Mouse (Mus musculus): ENCODE measurements around the gene Syngr3.
A peak's percentile ranks its signal among the peaks of the same experiment; 100 is the strongest.
"Not testable (repeated sequence)": the region's sequence is repeated elsewhere in the genome, so short reads cannot be mapped to it uniquely, and the experiment has no call there.

Gene Syngr3

GRCm38 (mm10) chr17:24676877-24677276 lies 12.9 kb downstream of the Syngr3 start:
- no peak for DNase-seq (ENCODE audit: low spot score in 2 of 2)

DNA sequence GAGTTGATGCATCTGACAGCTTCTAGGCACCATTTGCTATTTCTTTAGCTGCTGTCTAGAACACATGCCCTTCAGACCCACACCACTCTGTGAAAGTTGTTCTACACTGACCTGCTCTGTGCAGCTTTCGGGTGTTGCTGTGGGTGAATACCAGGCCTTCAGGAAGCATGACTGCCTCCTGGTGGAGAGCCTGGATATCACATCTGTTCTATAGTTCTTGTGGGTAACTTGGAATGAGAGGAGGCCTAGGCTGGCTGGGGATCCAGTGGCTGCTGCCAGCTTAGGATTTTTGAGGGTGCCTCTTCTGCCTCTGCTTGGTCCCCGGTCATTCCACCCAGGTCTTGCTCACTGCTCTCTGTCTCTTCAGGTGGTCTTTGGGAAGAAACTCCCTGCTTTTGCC lies 13.6 kb downstream of the Syngr3 start:
- peak; percentile 53 to 59 for DNase-seq (ENCODE audit: low spot score in 2 of 2)

DNA sequence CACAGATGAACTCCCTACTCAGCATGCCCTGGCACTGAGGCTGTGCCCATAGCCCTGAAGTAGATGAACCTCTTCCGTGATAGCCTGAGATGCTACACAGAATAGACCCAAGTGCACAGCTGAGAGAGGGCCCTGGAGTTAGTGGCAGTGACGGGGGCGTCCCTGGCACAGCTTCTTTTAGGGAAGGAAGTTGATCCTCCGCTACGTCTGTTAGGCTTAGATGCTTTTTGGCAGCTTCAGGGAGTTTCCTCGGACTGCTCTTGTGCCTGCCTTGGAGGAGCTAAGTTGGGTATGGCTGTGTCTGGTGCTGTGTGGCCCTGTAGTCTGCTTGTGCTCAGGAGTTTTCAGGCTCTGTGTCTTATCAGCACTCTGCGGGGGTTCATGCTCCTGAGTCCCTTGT lies 15.5 kb downstream of the Syngr3 start:
- DNase-seq (ENCODE audit: low spot score in 2 of 2): no peak

GRCm38 (mm10) chr17:24672141-24672540 lies 17.6 kb downstream of the Syngr3 start:
- DNase-seq (ENCODE audit: low spot score in 2 of 2): peak in 1 of 2 experiments; percentile 50

DNA sequence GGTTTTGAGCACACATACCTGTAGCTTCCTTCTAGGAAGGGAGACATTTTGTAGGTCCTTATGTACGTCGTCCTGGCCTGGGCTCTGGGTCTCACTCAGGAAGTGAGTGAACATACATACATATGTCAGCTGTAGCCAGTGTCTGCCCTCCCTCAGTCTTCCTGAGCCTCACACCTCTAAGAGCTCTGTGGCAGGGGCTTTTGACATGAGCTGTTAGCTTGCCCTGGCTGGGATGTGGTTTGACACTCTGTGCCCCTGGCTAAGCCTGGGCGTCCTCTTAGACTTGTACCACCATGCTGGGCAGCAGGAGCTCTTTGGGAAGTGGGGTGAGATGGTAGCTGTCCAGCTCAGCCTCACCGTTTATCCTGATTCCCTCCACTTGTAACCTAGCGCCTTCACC lies 18.4 kb downstream of the Syngr3 start:
- DNase-seq (ENCODE audit: low spot score in 2 of 2): no peak

DNA sequence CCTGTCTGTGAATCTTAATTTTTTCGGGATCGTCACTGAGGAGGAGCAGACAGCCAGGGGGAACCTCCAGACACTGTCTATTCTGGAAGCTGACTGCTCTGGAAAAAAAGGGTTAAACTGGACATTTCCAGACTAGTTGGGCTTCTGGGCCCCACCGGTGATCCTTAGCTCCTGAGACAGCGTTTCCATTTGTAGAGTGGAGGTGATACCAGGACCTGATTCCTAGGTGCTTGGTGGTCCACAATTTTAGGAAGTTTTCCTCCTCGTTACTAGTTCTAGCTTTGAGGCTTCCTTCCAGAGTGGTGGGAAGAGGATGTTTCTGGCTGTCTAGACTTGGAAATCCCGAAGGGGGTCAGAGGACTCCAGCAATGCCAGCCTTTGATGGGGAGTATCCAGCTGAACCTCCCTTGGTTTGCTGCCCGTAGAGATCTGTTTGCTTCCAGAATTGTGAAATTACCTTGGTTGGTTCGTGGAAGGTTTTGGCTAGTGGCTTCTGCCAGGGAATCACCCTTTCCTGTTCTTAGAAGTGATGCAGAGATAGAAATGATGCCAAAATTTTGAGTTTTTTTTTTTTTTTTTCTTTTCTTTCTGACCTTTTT lies 19.4 kb downstream of the Syngr3 start:
- no peak for DNase-seq (ENCODE audit: low spot score in 2 of 2)

- peak; percentile 92 to 94 for DNase-seq (ENCODE audit: low spot score in 2 of 2)
Measured at GRCm38 (mm10) chr17:24669545-24670245, 20.1 kb downstream of the Syngr3 start, which contains the start of gene Zfp598. Zfp598 (plus strand) TSS chr17:24669687.

- not testable (repeated sequence) for DNase-seq (ENCODE audit: low spot score in 2 of 2)
Measured at GRCm38 (mm10) chr17:24669214-24669544, 20.6 kb downstream of the Syngr3 start.

GRCm38 (mm10) chr17:24667416-24667815 lies 22.3 kb downstream of the Syngr3 start:
- DNase-seq (ENCODE audit: low spot score in 2 of 2): peak; percentile 65 to 79

DNA sequence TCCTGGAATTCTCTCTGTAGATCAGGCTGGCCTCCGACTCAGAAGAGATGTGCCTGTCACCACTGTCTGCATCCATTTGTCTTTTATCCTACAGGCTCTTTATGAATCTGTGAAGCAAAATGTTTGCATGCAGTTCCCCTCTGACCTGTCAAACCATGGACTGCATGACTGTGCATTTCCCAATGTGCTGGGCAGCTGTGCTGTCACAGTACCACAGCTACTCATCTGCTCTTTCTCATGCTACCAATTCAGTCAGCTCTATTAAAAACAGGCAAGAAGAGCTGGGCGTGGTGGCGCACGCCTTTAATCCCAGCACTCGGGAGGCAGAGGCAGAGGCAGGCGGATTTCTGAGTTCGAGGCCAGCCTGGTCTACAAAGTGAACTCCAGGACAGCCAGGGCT lies 22.7 kb downstream of the Syngr3 start:
- not testable (repeated sequence) for DNase-seq (ENCODE audit: low spot score in 2 of 2)

- DNase-seq (ENCODE audit: low spot score in 2 of 2): no peak
Measured at GRCm38 (mm10) chr17:24658017-24658758, 31.6 kb downstream of the Syngr3 start, which contains the start of gene Npw. Npw (minus strand) TSS chr17:24658457.

DNA sequence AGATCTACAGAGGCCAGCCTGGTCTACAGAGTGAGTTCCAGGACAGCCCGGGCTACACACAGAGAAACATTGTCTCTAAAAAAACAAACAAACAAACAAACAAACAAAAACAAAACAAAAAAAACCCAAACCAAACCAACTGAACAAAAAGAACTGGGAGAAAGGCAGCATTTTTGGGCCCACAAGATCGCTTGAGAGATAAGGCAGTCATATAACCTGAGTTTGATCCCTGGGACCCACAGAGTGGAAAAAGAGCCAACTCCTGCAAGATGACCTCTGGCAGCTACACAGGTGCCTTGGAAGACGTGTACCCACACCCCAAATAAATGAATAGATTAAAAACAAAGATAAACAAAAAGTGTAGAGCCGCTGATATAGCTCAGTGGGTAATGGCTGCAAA lies 34.8 kb downstream of the Syngr3 start:
- DNase-seq (ENCODE audit: low spot score in 2 of 2): no peak

- DNase-seq (ENCODE audit: low spot score in 2 of 2): peak; percentile 67 to 73
Measured at GRCm38 (mm10) chr17:24653967-24654710, 35.6 kb downstream of the Syngr3 start.

GRCm38 (mm10) chr17:24651835-24652234 lies 37.9 kb downstream of the Syngr3 start:
- no peak for DNase-seq (ENCODE audit: low spot score in 2 of 2)

- DNase-seq (ENCODE audit: low spot score in 2 of 2): no peak
Measured at GRCm38 (mm10) chr17:24650766-24651165, 39.0 kb downstream of the Syngr3 start.

DNA sequence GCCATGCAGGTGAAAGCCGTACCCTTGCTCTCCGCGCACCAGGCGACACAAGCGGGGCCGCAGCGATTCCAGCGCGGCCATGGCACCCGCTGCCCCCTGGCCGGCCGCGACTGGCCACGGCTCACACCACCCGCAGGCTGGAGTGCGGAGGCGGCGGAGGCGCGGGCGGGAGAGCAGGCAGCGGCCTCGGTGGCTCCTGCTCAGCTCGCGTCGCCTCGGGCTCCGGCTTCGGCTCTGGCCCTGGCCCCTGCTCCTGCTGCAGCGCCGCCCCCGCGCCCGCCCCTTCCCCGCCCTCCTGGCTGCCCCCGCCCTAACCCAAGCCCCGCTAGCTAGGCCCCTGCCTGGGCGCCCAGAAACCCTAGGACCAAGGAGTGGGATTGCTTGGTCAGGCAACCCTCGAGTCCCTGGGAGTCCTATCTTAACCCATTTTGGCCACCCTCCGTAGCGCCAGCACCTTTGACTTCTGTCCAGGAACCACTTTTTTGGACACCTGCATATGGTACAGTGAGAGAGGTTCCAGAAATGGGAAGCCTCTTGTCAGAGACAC lies 39.6 kb downstream of the Syngr3 start, which contains the start of gene Slc9a3r2:
Gene Slc9a3r2 (minus strand): TSS at position 258 of the 547 bp plus-strand sequence.
- DNase-seq (ENCODE audit: low spot score in 2 of 2): peak; percentile 51 to 54

DNA sequence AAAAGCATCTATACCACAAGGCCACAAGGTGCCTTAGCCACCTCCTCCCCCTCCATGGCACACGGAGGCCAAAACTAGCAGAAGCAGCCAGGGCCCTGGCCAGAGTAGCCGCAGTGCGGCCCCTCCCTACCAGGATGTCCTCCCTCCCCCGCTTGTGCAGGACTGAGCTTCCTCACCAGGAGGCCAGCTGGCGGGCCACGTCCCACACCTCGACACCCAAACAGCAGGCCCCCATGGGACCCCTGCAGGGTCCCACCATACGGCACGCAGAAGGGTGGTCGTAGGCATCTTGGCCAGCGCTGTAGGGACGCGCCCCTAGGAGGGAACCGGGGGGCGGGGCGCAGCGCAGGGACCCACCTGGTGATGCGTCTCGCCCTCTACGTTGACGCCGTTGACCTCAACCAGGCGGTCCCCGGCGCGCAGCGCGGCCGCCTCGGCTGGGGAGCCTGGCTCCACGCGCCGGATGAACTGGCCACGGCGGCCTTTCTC lies 40.1 kb downstream of the Syngr3 start:
- DNase-seq (ENCODE audit: low spot score in 2 of 2): peak; percentile 48 to 50

DNA sequence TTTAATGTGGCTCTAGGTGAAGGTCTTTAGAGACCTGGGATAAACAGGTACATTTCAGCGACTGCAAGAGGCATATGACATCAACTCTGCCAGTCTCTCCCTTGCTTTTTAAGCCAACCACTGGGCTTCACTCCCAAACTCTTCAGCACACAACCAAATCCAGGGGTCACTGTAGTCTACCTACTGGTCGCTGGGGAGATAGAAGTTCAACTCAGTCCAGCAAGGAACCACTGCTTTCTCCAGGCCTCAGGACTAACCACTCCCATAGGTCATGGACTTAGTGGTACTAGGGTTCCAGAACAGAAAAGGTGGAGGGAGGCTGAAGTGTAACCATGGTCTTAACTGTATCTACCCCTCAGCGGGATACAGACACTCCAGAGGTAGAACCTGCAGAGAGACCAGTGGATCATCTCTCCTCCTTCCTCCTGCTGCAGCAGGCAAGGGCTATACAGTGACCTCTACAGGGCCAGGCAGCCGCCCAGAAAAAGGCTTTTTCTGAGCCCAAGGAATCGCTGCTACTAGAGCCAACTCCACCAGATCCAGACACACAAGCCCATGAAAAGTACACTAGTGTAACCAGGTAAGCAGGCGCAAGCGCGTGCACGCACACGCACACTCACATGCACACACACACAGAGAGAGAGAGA lies 40.9 kb downstream of the Syngr3 start:
- DNase-seq (ENCODE audit: low spot score in 2 of 2): no peak

DNA sequence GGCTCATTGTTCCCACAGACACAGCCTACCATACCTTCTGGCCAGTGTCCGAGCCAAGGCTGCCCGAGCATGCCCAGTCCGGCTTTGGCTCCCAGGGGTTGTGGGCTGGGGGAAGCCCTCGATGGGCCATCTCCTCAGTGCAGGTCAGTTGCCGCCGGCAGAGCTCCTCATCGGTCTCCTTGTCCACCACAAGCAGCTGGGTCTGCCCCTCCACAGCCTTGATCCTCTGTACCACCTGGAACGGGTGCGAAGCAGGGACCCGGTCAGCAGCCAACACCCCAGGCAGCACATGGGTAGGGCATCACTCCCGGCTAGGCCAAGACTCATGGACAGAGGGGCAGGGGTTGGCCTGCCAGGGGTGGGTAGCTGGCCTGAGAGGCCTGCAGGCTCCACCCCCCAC lies 42.3 kb downstream of the Syngr3 start:
- no peak for DNase-seq (ENCODE audit: low spot score in 2 of 2)

GRCm38 (mm10) chr17:24646381-24646780 lies 43.4 kb downstream of the Syngr3 start:
- no peak for DNase-seq (ENCODE audit: low spot score in 2 of 2)

GRCm38 (mm10) chr17:24645916-24646315 lies 43.8 kb downstream of the Syngr3 start:
- no peak for DNase-seq (ENCODE audit: low spot score in 2 of 2)

Data from urinary bladder, postnatal 36 days (tissue).